Mouse (Mus musculus) heart, postnatal 4 days (tissue): Measurements from ENCODE around the gene Zfand3. TPM values are rescaled to one million over a fixed set of nuclear protein-coding genes. Genes with fewer than 3 reads are reported as not detected.
A peak's percentile ranks its signal among the peaks of the same experiment; 100 is the strongest.

Source experiments
- DNase-seq: peaks from one replicate; pipeline ENCODE4 v3.0.0; 2021
- total RNA-seq, 2 experiments: library from RNA; stranded (reverse); gene quantifications; 2 replicates each; pipeline ENCODE4 v1.2.3; 2021

The Zfand3 gene
- total RNA-seq, 2 experiments from 2014 or later, result 145 to 149 TPM

DNA sequence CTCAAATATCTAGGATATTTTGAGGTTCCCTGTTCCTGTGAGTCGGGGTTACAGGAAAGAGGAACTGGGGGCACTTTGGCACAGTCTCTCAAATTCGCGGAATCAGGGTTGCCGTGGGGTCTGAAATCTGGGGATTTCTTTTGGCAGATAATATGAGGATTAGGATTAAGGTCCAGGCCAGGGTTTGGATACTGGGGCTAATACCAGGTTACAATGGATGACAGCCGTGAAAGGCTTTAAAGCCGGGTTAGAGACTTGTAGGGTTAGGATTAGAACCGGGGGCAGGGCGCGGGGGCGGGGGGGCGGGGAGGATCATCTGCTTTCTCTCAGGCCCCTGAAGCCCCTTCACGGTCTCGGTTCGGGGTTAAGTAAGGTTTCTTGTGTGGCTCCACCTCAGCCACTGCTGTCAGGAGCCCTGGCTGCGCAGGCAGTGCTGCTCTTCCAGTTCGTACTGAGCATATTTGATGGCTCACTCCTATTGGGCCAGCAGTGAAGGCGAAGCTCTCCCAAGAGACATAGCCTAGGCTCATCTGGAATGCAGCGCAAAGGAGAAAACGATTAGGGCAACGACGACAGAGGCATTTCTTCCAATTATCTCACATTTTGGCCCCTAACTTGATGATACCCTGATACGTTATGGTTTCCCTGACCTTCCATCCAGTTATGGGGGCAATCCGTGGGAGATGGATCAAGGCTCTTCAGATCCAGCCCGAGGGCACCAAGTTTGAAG is 5.8 kb upstream of the Zfand3 start:
- DNase-seq, result no peak

DNA sequence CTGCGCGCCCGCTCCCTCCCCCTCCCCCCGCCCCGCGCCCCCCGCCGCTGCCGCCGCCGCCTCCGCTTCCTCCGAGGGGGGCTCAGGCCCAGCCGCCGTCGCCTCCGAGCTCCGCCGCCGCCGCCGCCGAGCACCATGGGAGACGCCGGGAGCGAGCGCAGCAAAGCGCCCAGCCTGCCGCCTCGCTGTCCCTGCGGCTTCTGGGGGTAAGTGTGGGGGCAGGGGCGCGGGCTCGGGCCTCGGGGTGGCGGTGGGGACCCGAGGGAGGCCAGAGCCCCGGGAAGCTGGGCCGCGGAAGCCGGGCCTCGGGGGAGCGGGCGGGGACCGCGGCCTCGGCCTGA is 540 bp downstream of the Zfand3 start:
- DNase-seq, result no peak

DNA sequence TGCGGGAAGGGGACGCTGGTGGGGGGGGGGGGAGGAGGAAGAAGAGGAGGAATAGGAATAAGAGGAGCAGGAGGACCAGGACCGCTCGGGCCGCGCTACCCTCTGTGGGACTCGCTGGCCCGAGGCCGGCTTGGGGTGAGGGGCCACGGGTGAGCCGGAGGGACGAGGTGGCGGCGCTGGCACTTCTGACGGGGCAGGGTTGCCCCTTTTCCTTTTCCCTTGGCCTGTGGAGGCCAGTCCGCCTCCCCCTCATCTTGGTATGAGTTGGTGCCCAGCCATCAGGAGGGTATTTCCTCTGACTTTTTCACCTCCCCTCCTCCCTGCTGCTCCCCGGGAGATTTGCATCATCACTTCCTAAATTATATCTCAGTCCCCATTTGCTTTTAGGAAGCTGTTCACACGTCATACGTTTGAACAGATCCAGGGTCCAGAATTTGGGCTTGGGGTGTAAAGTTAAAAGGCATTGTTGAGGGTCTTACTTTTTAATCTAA is 963 bp downstream of the Zfand3 start:
- peak; percentile 35 for DNase-seq

DNA sequence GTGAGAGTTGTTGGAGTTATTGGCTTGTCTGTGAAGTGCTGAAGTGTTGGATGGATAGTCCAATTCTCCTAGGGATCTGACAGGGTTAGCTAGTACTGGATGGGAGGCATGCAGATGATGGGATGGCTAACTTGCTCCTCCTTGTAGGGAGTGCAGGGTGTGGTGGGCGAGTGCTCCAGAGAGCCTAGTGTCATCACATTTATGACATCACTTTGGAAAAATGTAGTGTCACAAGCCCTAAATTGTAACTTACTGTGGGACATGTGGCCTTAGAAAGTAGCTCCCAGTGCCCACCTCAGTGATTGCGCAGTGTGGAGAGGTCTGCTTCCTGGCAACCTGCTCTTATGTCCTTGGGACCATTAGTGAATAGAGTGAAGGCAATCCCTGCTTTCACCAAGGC is 2.3 kb downstream of the Zfand3 start:
- DNase-seq, result no peak

DNA sequence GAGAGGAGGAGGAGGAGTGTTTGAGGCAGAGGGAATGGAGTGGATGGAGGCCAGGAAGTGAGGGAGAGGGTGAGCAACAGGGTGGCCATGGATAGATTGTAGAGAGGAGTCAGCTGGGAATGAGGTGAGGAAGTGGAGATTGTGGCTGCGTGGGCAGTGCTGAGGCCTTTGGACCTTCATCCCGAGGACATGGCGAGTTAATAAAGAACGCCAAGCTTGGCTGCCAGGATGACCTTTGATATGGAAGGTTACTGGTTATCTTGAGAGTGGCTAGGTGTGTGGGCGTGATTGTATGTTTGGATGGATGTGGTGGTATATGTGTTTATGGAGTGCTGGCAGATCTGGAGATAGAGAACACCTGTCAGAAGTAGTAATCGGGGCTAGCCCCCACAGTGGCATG is 3.4 kb downstream of the Zfand3 start:
- no peak for DNase-seq

DNA sequence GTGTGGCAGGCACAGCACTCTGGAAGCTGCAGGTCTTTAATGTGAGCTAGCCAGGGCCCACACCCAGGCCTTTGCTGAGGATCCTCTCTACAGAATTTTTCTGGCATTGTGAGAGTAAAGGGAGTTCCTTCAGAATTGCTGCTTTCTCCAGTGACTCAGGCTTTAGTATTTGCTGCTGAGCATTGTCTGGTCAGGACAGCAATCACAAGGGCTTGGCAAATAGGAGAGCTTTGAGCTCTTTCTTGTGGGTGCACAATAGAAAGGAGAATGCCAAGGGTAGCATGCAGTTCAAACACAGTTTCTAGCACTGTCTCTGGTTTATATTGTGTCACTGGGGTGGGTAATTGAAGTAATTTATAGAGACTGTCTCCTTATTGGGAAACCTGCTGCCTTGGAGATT is 3.9 kb downstream of the Zfand3 start:
- no peak for DNase-seq

DNA sequence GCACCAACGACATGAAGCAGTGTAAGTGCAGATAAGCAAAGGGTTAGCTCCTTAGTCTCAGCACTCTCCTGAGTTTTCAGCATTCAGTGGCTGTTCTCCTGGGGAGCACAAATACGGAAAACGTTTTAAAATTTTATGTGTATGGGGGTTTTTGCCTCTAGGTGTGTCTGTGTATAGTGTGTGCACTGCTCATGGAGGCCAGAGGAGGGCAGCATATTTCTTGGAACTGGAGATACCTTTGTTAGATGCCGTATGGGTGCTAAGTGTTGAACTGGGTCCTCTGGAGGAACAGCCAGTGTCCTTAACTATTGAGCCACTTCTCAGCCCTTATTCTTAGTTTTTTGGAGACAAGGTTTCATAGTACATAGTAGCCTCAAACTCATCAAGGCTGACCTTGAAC is 10.1 kb downstream of the Zfand3 start:
- no peak for DNase-seq

DNA sequence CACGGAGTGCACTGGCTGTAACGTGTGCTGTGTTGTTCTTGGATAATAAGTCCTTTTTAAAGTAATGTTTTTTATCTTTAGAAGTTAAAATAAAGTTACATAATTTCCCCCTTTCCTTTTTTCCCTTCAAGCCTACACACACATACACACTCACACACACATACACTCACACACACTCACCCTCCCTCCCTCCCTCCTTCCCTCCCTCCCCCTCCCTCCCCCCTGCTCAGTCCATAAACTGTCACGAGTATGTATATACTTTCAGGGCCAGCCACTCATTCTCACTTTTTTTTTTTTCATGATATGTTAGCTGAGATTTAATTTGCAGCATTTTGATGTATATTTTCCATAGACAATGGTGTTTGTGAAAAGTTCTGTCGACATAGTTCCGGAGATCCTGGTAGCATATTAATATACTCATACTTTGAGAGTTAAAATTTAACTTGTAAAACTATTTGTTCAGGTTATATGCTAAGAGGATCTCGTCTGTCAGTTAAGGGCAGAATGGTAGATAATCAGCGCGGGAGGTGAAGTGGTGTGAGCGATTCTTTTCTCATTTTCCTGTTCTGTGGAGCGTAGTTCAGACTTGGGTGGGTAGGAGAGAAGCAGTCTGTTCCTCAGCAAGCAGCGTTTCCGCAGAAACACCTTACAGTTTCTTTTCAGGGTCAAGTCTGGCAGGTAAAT is 14.5 kb downstream of the Zfand3 start:
- no peak for DNase-seq

DNA sequence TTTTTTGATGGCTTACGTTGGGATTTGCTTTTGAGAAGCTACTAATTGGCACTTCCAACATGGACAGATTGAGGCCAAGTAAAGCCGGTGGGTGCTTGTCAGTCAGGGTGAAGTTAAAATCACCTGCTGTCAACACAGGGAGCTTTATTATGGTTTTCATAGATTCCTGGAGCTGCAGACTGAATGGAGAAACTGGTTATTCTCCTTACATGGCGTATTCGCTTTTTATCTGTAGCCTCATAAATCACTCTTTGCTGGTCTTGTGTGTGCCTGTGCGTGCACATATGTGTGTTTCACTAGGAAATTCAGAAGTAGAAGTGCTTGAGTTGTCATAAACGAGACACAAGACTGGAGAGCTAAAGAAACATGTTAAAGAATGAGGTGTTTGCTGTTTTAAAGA is 15.4 kb downstream of the Zfand3 start:
- no peak for DNase-seq

DNA sequence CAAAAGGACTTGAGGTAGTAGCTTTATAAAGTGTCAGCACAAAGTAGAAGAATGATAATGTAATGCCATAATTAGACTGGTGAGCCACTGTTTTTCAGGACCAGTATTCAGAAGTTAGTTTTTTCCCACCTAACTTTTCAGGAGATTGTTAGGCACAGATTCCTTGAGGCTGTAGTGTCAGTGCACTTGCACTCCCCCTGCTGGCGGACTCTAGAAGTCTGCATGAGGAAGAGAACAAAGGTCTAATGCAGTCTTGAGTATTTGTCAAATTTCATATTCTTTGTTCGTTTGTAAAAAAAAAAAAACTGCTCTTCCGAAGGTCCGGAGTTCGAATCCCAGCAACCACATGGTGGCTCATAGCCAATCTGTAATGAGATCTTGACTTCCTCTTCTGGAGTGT is 20.1 kb downstream of the Zfand3 start:
- peak; percentile 86 for DNase-seq

DNA sequence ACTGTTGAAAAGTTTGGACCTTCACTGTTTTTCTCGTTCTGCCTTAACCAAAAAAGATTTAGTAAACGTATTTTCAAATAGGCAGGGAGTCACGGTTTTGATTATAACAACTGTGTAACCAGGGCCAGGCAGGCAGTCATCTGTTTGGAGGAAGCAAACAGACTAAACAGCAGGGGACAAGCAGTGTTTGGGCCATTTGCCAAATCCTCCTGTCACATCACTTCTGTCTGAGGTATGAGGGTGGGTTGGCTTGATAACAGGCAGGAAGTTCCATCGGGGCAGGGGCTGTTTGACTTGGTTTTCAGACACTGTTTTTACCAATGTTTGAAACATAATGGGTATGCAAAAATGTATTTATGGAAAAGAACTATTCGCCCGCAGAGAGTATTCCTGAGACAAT is 22.1 kb downstream of the Zfand3 start:
- DNase-seq, result peak; percentile 50

DNA sequence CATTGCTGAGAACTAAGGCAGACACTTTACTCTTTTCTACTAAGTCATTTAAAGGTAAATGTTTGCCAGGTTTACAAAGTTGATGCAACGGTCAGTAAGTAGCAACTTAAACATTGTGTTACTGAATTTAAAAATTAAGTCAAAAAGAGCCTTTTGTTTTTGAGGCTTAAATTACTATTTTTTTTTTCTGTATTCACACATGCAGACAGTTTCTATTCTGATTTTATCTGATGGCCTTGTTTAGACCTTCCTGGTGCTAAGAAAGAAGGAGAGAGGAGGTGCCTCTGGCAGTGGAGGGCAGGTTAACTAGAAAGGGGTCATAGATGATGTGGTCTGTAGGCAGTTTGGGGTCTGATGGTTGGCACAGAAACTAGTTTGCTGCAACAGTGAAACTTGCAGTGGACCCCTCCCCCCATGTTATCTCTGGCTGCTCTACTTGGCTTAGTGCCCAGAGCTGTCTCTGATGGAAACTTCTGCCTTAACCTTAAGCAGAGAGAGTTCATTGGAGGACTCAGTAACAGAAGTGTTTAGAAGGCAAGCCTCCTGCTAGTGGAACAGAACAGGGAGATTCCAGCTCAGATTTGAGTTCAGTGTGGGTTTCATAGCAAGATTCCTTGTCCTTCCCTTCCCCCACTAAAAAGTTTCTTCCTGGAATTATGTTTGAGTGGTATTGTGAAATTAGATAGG is 23.0 kb downstream of the Zfand3 start:
- DNase-seq, result peak; percentile 78

DNA sequence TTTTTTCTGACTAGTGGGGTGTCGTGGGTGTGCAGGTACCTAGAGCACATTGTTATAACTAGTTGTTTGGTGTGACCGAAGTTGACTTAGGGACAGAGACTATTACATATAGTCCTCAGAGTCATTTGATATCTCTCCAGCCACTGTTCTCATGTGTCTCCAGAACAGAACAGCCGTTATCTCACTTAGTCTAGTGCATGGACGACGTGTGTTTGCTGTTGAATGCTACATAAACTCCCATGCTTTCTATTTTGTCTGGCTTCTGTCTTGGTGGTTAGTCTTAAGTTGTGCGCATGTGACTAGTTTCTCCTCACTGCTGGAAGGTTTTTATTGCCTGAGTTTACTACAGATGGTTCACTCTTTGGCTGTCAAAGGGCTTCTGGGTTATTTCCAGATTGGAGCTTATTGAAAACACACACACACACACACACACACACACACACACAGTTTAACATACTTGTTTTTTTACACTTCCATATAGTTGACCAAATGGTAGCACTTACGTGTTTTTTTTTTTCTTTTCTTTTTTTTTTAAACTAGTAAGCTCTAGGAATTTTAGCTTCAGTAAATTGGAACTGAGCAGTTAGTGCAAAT is 25.2 kb downstream of the Zfand3 start:
- no peak for DNase-seq

DNA sequence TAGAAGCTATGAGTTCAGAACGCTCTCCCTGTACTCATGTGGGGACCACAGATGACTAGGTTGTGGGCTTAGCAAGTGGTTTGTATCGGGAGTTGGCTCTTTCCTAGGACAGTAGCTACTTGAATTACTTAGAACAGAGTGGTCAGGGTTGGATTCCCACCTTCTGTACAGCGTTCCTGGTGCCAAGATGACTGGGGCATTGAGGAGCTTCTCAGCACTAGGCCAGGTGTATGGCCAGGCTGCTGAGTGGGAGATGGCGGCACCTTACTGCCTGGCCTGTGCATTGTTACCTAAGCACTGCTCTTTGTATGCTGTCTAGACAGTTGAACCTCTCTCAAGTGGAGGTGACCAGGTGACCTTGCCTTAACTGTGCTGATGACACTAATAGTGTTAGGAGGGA is 28.3 kb downstream of the Zfand3 start:
- no peak for DNase-seq

DNA sequence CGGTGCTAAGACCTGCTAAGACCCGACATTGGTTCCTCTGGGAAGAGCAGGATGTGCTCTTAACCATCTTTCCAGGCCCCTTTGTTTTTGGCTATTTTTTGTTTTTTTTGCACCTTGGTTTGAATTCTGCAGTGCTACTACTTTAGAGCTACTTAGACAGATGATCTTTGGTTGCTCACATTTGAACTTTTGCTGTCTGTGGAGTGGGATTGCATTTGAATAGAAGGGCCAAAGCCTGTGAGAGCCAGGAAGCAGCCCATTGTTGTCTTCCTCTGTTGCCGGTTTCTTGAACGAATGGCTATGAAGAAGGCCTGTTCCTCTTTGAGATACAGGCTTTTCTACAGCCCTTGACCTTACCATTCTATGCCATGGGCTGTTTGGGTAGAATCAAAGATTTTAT is 29.5 kb downstream of the Zfand3 start:
- no peak for DNase-seq

DNA sequence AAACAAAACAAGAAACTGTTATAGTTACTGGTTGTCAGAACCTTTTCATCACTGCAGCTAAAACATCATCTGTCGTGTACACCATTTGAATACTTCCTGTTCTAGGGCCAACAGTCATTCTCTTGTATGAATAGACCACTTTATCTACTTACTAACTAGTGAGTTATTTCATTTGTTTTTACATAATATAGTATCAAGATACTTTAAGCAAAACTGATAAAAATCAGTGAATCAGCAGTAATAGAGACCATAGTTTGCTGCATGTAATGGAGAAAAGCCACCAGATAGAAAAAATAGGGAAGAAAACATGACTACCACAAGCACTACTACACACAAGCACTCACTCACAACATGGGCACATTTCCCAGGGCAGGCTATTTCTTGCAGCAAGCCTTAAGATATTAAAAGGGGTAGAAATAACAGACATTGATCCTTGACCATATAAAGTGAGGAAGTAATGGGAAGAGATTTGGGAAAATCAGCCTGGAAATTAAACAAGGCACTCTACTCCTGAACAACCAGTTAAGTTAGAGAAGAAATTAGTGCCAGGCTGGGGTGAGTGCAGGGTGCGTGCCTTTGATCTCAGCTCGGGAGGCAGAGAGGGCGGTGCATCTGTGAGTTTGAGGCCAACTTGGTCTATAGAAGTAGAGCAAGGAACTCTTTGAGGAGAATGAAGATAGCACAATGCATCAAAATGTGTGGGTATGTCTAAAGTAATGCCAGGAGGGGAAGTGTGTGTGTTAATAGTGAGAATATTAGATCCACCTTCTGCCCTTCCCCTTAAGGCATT is 30.9 kb downstream of the Zfand3 start:
- no peak for DNase-seq

DNA sequence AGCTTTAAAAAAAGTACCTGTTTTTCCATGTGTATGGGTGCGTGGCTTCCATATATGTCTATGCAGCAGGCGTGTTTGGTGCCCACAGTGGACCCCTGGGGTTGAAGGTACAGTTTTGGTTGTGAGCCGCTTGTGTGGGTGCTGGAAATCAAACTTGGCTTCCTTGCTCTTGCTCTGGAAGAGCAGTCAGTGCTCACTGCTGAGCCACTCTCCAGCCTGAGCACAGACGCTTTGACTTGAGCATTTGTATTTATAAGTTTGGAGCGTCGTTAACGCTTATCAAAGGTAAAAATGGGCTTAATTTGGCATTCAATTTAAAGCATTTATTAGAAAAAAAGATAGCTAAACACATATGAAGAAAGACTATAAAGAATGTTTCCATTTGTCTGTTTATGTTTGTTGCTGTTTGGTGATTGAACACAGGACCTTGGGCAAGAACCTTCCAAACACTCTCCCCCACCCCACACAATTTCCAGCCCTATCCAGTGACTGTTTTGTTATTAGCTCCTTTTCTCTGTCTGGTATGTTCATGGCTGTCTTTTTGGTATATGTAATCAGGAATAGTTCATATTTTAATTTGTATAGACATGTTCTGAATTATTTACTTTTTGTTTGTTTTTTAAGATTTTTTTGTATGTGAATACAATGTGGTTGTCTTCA is 38.8 kb downstream of the Zfand3 start:
- DNase-seq, result no peak

DNA sequence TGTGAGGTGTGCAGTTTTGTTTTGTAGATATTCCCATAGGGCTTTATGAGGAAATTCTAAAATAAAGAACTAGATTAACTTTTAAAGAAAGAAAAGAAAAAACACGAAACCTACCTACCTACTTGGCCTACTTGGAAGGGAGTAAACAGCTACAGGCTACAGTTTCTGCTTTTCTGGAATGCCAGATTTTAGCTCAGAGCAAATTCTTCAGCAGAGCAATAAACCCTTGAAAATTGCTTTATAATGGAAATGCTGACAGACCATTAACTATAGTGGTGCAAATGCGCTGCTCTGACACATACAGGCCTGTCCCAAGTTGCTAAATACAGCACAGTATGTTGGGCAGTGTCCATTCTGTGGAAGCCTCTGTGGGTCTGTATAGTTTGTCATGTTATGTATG is 40.6 kb downstream of the Zfand3 start:
- no peak for DNase-seq

DNA sequence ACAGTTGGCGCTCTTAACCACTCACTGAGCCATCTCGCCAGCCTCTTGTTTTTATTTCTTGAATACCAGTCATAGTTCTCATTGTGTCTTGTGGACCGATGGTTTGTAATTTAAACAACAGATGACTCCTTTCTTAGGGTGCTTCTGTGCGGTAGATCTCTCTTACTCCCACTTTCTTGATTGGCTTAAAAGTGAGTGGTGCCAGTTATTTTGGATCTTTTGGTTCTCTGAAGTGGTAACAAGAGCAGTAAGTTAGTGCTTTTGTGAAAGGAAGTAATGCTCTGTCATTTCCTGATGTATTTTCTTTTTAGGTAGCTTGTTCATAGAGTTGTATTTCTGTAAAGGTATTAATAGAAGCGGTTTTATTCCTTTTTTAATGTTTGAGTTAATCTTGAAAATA is 42.1 kb downstream of the Zfand3 start:
- no peak for DNase-seq

DNA sequence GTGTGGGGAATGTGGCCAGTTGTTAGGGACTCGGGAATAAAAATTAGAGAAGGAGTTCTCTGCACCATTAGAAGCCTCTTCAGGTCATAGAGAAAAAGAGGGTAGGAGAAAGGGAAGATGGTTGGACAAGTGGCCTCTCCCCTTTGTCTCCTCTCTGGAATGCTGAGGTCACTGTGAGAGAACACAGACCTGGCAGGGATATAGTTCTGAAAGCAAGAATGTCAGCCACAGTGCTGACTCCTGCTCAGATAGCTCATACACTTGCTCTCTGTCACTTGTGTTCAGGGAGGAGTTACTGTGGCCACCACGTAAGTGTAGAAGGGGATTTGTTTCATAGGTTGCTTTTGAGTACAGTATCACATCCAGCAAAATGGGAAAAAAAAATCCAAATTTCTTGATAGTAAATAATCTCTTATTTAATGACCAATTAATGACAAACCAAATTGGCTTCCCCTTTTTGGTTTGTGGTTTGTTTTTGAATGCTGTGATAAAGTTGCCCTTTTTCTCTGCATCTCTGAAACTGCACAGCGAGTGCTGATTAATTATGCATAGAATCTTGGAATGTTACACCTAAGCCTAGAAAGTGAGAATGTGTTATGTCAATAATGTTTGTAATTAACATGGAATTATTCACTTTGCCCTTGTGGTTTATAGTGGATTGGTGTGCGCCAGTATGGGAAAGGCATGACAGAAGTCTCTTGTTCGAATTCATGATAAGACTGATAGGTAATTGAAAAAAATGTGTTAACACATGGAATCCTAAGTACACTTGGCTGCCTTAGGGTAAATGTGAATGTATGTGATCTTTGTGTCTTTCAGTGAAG is 47.2 kb downstream of the Zfand3 start:
- DNase-seq, result peak; percentile 28

DNA sequence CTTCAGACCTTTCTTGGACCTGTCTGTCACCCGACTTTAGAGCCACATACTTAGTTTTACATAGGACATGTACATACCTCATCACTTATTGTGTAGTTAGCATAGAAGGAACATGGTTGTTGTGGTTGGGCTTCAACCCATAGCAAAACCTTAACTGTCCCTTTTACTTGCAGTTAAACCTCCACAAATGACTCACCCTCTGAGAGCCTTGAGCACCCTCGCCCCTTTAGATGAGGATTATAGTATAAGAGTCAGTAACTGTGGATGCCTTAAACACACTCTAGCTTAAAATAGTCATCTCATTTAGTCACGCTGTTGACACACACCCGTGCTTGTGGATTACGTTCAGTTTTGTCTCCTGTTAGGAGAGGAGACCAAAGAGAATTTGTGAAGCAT is 47.8 kb downstream of the Zfand3 start:
- no peak for DNase-seq
